Mouse (Mus musculus): Measurements from ENCODE around the gene Ankrd6.

GRCm38 (mm10) chr4:32922871-32923270, 27.8 kb downstream of the Ankrd6 start:
- TF ChIP-seq CTCF (IDR thresholded peaks at IDR 0.05; ENCODE audit: extremely low read depth, insufficient read depth, insufficient read length, insufficient replicate concordance): no peak
- no peak for TF ChIP-seq POLR2A (IDR thresholded peaks at IDR 0.05; ENCODE audit: low read depth, low read length)
